Mouse (Mus musculus): ENCODE data around the gene Psme4. TPM values are rescaled to one million over a fixed set of nuclear protein-coding genes. Genes with fewer than 3 reads are reported as not detected.

Gene Psme4
- polyA plus RNA-seq, 1 experiment from 2014 or later = 20.7 TPM

GRCm38 (mm10) chr11:30765076-30765475, 6.5 kb upstream of the Psme4 start:
- 89% methylated on average over 1 of the region's 1 CpGs for WGBS
- no peak overlapping the region for H3K27ac ChIP-seq (replicated peaks)
- no peak overlapping the region for H3K4me3 ChIP-seq
- no peaks in the 10 kb centered on the region for H3K27me3 ChIP-seq (ENCODE audit: low read depth, poor library complexity, severe bottlenecking)
- H3K36me3 ChIP-seq = no peaks in the 10 kb centered on the region
- H3K9me3 ChIP-seq (replicated peaks) = no peaks in the 10 kb centered on the region
- H3K4me1 ChIP-seq = no peaks in the 10 kb centered on the region
- no peak for DNase-seq (ENCODE audit: low spot score)

- WGBS = 78% methylated on average over 3 of the region's 3 CpGs
- DNase-seq (ENCODE audit: low spot score) = no peak
- peak overlapping the region; percentile 94 for H3K4me3 ChIP-seq
- H3K36me3 ChIP-seq = no peaks in the 10 kb centered on the region
- H3K4me1 ChIP-seq = peaks cover 22% of the 10 kb centered on the region
- peak overlapping the region; percentile 96 for H3K27ac ChIP-seq (replicated peaks)
- H3K27me3 ChIP-seq (ENCODE audit: low read depth, poor library complexity, severe bottlenecking) = no peaks in the 10 kb centered on the region
- no peaks in the 10 kb centered on the region for H3K9me3 ChIP-seq (replicated peaks)
Measured at GRCm38 (mm10) chr11:30770817-30771216, 709 bp upstream of the Psme4 start.

- Histone ChIP-seq H3K27me3 (ENCODE audit: low read depth, poor library complexity, severe bottlenecking) (no peaks in the 10 kb centered on the region), H3K27ac (replicated peaks) (peak overlapping the region; percentile 96), H3K4me1 (peaks cover 22% of the 10 kb centered on the region), H3K9me3 (replicated peaks) (no peaks in the 10 kb centered on the region), H3K36me3 (no peaks in the 10 kb centered on the region), H3K4me3 (peak overlapping the region; percentile 94)
- under 1% methylated on average over 64 of the region's 64 CpGs for WGBS
- peak; percentile 72 for DNase-seq (ENCODE audit: low spot score)
Measured at GRCm38 (mm10) chr11:30771904-30772581, 517 bp downstream of the Psme4 start.

GRCm38 (mm10) chr11:30772777-30773417, 1.4 kb downstream of the Psme4 start:
- Histone ChIP-seq H3K4me1 (peaks cover 29% of the 10 kb centered on the region), H3K9me3 (replicated peaks) (no peaks in the 10 kb centered on the region), H3K27me3 (ENCODE audit: low read depth, poor library complexity, severe bottlenecking) (no peaks in the 10 kb centered on the region), H3K4me3 (peak overlapping the region; percentile 94), H3K27ac (replicated peaks) (peak overlapping the region; percentile 96), H3K36me3 (no peaks in the 10 kb centered on the region)
- DNase-seq (ENCODE audit: low spot score) = no peak
- 6% methylated on average over 21 of the region's 21 CpGs for WGBS

GRCm38 (mm10) chr11:30774638-30775037, 3.1 kb downstream of the Psme4 start:
- H3K27ac ChIP-seq (replicated peaks) = no peak overlapping the region
- DNase-seq (ENCODE audit: low spot score) = no peak
- H3K4me1 ChIP-seq = peaks cover 29% of the 10 kb centered on the region
- H3K9me3 ChIP-seq (replicated peaks) = no peaks in the 10 kb centered on the region
- H3K4me3 ChIP-seq = no peak overlapping the region
- WGBS = 94% methylated on average over 1 of the region's 1 CpGs
- H3K27me3 ChIP-seq (ENCODE audit: low read depth, poor library complexity, severe bottlenecking) = no peaks in the 10 kb centered on the region
- H3K36me3 ChIP-seq = no peaks in the 10 kb centered on the region

GRCm38 (mm10) chr11:30777498-30777897, 6.0 kb downstream of the Psme4 start:
- no peak for DNase-seq (ENCODE audit: low spot score)
- Histone ChIP-seq H3K27me3 (ENCODE audit: low read depth, poor library complexity, severe bottlenecking) (no peaks in the 10 kb centered on the region), H3K36me3 (no peaks in the 10 kb centered on the region), H3K4me3 (no peak overlapping the region), H3K4me1 (peaks cover 23% of the 10 kb centered on the region), H3K9me3 (replicated peaks) (no peaks in the 10 kb centered on the region), H3K27ac (replicated peaks) (no peak overlapping the region)
- 85% methylated on average over 4 of the region's 4 CpGs for WGBS

GRCm38 (mm10) chr11:30780893-30781292, 9.4 kb downstream of the Psme4 start:
- DNase-seq (ENCODE audit: low spot score) = no peak
- Histone ChIP-seq H3K36me3 (peaks cover 8% of the 10 kb centered on the region; the same call in 1 of the 2 replicates), H3K4me3 (no peak overlapping the region), H3K9me3 (replicated peaks) (peaks cover 9% of the 10 kb centered on the region), H3K27ac (replicated peaks) (no peak overlapping the region), H3K4me1 (peaks cover 7% of the 10 kb centered on the region), H3K27me3 (ENCODE audit: low read depth, poor library complexity, severe bottlenecking) (no peaks in the 10 kb centered on the region)
- WGBS = 83% methylated on average over 2 of the region's 2 CpGs

- Histone ChIP-seq H3K27me3 (ENCODE audit: low read depth, poor library complexity, severe bottlenecking) (no peaks in the 10 kb centered on the region), H3K4me3 (no peak overlapping the region), H3K9me3 (replicated peaks) (peaks cover 9% of the 10 kb centered on the region), H3K4me1 (peaks cover 7% of the 10 kb centered on the region), H3K36me3 (peaks cover 8% of the 10 kb centered on the region; the same call in 1 of the 2 replicates), H3K27ac (replicated peaks) (no peak overlapping the region)
- DNase-seq (ENCODE audit: low spot score) = no peak
- 90% methylated on average over 1 of the region's 1 CpGs for WGBS
Measured at GRCm38 (mm10) chr11:30781612-30782011, 10.1 kb downstream of the Psme4 start.

GRCm38 (mm10) chr11:30785497-30785896, 14.0 kb downstream of the Psme4 start:
- Histone ChIP-seq H3K9me3 (replicated peaks) (peaks cover 9% of the 10 kb centered on the region), H3K27ac (replicated peaks) (no peak overlapping the region), H3K4me3 (no peak overlapping the region), H3K36me3 (peaks cover 8% of the 10 kb centered on the region; the same call in 1 of the 2 replicates), H3K4me1 (no peaks in the 10 kb centered on the region), H3K27me3 (ENCODE audit: low read depth, poor library complexity, severe bottlenecking) (no peaks in the 10 kb centered on the region)
- DNase-seq (ENCODE audit: low spot score) = no peak
- WGBS = 53% methylated on average over 3 of the region's 3 CpGs

GRCm38 (mm10) chr11:30786230-30786983, 14.9 kb downstream of the Psme4 start:
- Histone ChIP-seq H3K27ac (replicated peaks) (no peak overlapping the region), H3K4me1 (no peaks in the 10 kb centered on the region), H3K4me3 (no peak overlapping the region), H3K36me3 (peaks cover 10% of the 10 kb centered on the region), H3K9me3 (replicated peaks) (peaks cover 9% of the 10 kb centered on the region), H3K27me3 (ENCODE audit: low read depth, poor library complexity, severe bottlenecking) (no peaks in the 10 kb centered on the region)
- WGBS = 92% methylated on average over 7 of the region's 7 CpGs
- no peak for DNase-seq (ENCODE audit: low spot score)

- Histone ChIP-seq H3K27ac (replicated peaks) (no peak overlapping the region), H3K4me3 (no peak overlapping the region), H3K4me1 (no peaks in the 10 kb centered on the region), H3K9me3 (replicated peaks) (no peaks in the 10 kb centered on the region), H3K36me3 (peaks cover 41% of the 10 kb centered on the region), H3K27me3 (ENCODE audit: low read depth, poor library complexity, severe bottlenecking) (no peaks in the 10 kb centered on the region)
- 97% methylated on average over 7 of the region's 7 CpGs for WGBS
- DNase-seq (ENCODE audit: low spot score) = no peak
Measured at GRCm38 (mm10) chr11:30792680-30793079, 21.2 kb downstream of the Psme4 start.

GRCm38 (mm10) chr11:30793753-30794152, 22.2 kb downstream of the Psme4 start:
- Histone ChIP-seq H3K9me3 (replicated peaks) (no peaks in the 10 kb centered on the region), H3K27ac (replicated peaks) (no peak overlapping the region), H3K4me1 (no peaks in the 10 kb centered on the region), H3K4me3 (no peak overlapping the region), H3K27me3 (ENCODE audit: low read depth, poor library complexity, severe bottlenecking) (no peaks in the 10 kb centered on the region), H3K36me3 (peaks cover 44% of the 10 kb centered on the region)
- DNase-seq (ENCODE audit: low spot score) = no peak
- WGBS = 91% methylated on average over 1 of the region's 1 CpGs

GRCm38 (mm10) chr11:30797236-30797635, 25.7 kb downstream of the Psme4 start:
- Histone ChIP-seq H3K4me3 (no peak overlapping the region), H3K36me3 (peaks cover 34% of the 10 kb centered on the region), H3K4me1 (no peaks in the 10 kb centered on the region), H3K27me3 (ENCODE audit: low read depth, poor library complexity, severe bottlenecking) (no peaks in the 10 kb centered on the region), H3K9me3 (replicated peaks) (no peaks in the 10 kb centered on the region), H3K27ac (replicated peaks) (no peak overlapping the region)
- WGBS = 96% methylated on average over 2 of the region's 2 CpGs
- no peak for DNase-seq (ENCODE audit: low spot score)

Data from midbrain, embryonic 10.5 days (tissue).